Mouse (Mus musculus) thymus, adult 18-20 months (tissue): ENCODE measurements at regions not wholly inside any gene's neighbourhood (a gene's known extent, or its start where the extent isn't known, plus 50 kb on each side); places are given as distances from the start of the nearest gene placed in this dataset.
A peak's percentile ranks its signal among the peaks of the same experiment; 100 is the strongest.
"Not testable (repeated sequence)": the region's sequence is repeated elsewhere in the genome, so short reads cannot be mapped to it uniquely, and the experiment has no call there.

Source experiments
- DNase-seq, 2 experiments: peaks; one replicate each; pipeline ENCODE4 v3.0.0; 2022; ENCODE audit warnings: mixed read lengths in 2 of 2

DNA sequence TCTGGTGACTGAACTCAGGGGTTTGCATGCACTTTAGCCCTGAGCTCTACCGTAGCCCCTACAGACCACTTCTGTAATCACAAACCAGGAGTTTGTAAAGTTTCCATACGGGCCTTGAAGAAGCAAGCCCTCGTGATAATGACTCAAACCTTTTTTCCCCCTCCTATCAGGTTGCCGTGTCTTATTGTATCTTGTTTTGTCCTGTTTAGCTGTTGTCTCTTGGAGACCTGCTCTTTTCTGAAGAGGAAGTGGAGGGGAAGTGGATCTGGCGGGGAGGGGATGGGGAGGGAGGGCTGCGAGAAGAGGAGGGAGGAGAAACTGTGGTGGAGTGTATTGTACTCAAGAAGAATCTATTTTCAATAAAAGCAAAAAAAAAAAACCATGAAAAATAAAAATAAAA is 87.0 kb downstream of the Fam43a start:
- DNase-seq: no peak

DNA sequence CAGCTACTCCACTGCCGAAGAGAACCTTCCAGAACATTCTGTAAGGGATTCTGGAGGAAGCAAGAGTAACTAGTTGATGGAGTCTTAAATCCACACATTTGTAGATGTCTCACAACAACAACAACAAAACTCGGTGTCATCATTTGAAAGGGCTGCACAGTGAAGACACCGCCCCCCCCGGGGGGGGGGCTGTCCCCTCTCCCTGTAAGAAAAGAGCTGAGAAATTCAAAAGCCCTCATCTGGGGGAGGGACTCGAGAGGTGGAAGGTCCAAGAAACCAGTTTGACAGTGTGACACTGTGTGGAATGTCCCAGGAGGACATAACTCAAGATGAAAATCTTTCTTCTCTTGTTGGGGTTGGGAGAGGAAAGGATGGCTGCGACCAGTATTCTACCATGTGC is 87.7 kb downstream of the Fam43a start:
- DNase-seq: no peak

DNA sequence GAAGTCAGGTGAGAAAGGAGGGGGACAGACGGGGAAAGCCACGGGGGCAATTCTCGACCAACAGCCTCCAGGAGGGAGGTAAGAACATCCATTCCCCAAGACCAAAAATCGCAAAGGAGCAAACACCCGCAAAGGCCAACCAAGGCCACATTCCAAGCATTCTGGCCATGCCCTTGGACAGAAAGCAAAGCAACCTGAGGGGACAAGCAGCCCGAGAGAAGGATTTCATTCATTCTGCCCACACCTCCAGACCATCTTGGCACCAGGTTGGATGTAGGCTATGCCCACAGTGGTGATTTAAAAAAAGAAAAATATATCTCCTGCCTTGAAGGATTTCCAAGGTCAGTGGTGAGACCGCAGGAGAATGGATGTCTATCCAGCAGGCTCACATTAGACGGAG is 88.2 kb downstream of the Fam43a start:
- no peak for DNase-seq

DNA sequence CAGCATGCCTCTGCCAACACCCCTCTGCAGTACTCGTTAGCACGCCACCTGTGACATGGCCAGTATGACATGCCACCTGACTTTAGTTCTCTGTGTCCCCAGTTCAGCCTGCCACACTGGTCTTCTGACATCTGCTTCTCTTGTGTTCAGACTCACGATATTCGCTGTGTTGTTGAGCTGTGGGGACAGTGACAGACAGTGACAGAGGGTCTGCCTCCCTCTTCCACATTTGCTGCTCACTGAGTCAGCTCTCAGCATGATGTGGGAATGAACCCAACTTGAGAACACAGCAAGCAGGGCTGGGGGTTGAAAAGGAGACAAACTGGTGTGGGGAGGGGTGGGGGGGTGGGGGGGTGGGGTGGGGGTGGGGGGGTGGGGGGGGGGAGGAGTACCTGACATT is 91.0 kb downstream of the Fam43a start:
- no peak for DNase-seq

DNA sequence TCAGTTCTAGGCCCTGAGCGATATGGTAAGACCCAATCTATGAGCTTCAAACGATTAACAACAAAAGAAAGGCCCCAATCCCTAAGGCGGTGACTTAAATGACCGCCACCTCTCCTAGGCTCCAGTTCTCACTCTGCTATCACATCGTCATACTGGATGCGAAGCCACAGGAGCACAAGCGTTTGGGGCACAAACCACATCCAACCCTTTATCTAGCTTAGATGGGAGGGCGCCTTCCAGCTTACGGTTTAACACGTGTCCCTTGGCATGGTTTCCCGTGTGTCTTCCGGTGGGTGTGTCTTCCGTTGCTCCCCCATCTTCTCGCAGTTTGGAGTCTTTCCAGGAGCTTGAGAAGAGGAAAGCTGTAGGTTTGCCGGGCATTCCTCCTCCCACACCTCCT is 92.4 kb downstream of the Fam43a start:
- DNase-seq: no peak

DNA sequence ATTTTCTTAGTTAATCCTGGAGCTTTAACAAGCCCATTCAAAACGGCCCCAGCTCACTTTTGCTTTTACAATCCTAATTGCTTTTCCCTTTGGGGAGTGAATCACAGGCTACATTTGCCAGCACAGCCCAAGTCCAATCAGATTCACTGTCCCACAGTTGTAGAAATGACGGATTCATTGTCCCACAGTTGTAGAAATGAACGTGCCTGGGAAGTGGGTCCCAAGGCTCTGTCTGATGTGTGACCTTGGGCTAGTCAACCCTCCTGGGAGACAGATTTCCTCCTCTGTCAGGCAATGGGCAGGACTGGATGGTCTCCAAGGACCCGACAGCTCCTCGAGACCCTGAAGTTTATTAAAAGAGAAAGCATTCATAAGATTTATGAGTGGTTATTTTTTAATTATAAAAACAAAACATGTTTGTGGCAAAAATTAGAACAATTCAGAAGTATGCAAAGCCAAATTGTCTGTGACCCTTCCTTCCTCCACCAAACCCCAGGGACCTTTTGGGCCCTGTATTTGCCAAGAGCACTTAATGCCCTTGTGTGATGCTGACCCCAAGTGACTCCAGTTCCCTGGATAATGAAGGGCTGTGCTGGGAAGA is 93.1 kb downstream of the Fam43a start:
- DNase-seq: no peak

DNA sequence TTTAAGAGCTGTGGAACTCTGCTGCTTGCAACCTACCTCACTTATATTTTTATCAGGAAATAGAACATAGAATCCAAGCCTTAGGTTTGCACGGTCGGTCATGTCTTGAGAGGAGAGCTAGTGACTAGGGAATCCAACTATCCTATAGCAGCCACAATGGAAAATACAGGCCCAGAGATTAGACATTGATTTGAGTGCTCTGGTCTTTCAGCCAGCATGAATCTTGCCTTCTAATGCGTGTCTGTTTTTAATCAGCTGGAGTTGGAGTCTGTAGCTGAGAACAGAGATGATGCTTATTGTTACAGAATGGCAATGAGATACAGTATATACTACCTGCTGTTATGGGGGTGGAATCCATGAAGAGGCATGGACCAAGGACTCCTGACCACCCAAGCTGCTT is 93.7 kb downstream of the Fam43a start:
- no peak for DNase-seq

DNA sequence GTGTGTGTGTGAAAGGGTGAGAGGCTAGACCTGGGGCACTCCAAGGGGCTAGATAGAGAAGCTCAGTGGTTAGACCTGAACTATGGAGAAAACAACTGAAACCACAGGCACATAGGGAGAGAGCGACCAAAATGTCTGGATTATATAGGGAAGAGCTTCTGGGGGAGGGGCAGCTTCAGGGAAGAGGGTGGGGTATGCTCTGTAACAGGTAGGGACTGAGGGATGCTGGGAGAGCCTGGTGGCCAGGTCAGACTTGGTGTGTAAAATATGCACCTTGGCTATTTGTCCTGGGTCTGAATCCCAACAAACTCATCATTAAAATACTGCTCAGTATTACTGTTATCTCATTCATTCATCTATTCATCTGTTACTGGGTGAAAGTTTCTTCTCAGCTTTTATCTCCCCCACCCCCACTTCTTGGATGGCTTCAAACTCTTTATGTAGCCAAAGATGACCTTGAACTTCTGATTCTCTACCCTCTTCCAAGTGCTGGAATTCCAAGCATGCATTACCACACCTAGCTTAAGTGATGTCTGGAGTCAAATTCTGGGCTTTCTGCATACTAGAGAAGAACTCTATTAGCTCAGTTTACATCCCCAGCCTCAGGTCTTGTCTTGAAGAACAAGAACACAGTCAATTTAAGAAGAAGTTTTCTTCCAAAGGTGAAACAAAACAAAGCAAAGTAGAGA is 94.5 kb downstream of the Fam43a start:
- no peak for DNase-seq

DNA sequence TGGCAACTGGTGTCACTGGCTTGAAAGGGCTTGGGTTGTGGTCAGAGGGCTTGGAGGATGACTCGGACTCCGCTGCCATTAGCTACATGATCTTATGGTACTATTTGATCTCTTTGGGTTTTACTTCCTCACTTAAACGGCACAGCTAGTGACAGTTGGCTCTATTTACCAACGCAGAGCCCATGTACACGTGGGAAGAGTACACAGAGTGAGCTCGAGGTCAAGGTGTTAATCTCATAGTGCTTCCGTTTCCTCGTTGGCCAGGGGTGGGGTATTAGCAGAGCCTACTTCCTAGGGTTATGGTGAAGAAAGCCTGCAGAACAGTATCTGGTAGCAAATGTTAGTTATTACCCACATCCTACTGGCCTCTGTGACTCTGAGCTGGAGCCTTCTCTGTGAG is 96.2 kb downstream of the Fam43a start:
- DNase-seq: no peak

DNA sequence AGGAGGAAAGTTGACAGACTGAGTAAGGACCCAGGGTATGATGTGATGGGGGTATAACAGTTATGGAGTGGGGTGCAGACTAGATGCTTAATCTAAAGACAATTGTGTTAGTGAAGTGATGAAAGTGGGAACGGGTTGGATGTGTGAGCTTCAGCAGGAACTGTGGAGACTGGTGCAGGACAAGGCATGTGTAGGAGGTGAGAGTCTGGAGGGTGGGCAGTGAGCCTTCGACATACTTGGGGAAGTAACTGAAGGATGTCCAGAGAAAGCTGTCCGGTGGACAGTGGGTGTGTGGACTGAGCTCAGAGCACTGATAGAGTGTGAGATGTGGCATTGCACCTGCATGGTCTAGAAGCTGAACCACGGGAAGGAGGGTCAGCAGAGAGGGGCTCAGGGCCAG is 97.7 kb downstream of the Fam43a start:
- DNase-seq: no peak

DNA sequence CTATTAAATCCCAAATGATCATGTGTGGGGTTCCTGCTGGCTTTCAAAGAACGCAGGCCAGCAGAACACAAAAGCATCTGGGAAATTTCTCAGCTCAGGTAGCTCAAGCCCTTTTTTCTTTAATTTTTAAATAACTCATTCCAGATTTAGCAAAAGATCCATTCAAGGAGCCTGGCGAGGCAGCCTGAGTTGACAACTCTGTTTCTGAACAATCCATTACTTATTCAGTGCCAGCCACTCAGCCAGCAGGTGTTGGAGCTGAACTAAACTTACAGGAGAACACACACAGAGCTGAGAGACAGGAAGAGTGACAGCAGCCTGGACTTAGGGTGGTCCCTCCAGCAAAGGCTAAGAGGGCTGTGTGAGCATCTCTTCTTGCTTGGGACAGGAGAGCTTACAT is 98.3 kb downstream of the Fam43a start:
- DNase-seq: no peak

DNA sequence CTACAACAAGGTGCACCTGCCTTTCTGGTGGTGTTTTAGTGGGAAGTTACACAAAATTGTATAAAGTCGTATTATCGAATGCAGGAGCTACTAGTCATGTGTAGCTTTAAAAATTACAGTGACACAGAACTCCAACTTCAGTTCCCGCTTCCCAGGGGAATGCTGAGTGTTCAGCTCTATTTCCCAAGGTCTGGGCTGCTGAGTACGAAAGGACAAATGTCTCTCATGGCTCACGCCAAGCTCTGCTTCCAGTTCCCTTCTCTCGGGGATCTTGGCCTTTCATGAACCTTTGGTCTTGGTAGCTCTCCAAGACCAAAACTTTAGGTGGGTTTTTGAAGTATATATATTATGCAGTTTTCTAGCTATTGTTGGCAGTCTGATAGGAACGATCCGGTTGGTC is 104.3 kb downstream of the Fam43a start:
- DNase-seq: no peak

DNA sequence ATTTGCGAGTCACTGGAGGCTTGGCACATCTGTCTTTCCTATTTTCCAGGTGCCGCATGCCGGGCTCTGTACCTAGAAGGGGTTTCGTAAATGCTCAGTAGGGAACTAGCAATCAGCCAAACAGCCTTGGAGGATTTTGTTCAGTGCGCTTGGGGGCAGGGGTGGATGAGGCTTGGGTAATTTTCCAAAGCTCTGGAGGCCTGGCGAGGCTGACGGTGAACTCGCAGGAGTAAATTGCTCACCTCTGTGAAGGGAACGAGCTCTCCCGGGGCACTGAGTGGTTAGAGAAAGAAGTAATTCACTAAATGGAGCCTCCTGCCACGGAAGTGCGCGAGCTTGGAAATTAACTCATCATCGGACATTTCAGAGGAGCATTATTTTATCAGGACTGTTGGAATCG is 110.0 kb downstream of the Fam43a start:
- no peak for DNase-seq

DNA sequence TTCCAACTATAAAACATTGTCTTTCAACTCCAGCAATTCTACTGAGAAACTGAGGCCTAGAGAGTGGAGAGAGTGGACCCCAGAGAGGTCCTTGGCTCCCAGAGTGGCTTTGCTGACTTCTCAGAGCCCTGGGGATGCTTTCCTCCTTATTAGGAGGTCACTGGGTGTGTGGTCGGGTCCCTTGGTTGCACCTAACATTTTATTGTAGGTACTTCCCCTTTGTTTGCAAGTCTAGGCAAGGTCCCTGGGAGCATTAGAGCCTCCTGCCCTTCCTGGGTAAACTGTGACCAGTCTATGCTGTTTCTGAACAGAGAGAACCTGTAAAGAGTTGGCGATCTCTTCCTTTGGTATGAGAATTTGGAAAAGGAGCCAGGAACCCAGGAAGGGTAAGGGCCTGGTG is 110.5 kb downstream of the Fam43a start:
- DNase-seq: no peak

DNA sequence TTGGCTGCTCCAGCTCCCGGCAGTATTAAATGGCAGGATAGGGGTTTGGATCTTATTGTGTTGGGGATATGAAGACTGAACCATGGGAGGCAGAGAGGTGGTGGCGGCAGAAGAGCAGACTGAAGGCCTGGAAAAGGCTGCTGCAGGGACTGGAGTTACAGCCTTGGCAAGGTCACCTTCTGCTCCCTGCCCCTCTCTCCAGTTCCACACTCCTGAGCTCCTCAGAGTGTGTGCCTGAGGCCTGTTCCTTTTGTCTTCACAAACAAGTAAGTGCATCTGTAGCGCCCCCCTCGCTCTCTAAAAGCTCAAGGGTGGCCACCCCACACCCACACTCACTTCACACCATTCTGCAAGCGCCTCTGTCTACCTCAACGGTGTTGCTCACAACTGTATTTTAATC is 113.0 kb downstream of the Fam43a start:
- no peak for DNase-seq

DNA sequence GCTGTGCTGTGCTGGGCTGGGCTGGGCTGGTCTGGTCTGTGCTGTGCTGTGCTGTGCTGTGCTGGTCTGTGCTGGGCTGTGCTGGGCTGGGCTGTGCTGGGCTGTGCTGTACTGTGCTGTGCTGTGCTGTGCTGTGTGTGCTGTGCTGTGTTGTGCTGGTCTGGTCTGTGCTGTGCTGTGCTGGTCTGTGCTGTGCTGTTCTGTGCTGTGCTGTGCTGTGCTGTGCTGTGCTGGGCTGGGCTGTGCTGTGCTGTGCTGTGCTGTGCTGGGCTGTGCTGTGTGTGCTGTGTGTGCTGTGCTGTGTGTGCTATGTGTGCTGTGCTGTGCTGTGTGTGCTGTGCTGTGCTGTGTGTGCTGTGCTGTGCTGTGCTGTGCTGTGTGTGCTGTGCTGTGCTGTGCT is 118.1 kb downstream of the Fam43a start:
- DNase-seq: not testable (repeated sequence)

DNA sequence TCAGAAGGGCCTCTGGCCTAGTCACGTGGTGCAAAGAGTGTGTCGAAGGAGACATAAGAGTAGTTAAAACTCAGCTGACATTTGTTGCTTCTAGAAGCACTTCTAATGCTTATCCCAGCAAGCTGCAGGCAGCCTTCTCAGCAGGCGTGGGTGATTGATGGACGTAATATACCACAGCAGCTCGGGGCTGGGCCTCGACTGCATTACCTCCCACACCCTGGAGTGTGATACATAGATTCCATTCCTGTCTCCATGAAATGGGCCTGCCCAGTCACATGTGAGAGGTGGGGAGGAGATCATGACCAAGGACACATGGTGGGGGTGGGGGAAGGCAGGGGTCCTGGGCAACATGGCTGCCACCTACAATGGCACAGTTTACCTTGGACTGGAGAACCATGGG is 121.3 kb downstream of the Fam43a start:
- no peak for DNase-seq

DNA sequence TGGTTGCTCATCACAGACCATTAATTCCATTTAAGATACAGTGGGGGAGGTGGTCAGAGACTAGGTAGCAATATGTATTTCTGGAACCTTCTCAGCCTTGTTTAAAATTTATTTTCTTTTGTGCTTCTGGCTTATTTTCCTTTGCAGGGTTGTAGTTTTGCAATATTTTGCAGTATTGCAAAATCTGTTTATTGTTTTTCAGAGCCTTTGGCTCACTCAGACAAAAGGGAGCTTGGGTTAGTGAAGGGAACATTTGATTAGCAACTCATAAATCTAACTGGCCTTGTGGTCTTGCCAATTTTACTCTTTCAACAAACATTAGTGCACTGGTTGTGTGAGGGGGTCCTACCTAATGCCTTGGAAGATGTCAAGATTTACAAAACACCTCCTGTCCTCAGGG is 121.7 kb downstream of the Fam43a start:
- DNase-seq: no peak

DNA sequence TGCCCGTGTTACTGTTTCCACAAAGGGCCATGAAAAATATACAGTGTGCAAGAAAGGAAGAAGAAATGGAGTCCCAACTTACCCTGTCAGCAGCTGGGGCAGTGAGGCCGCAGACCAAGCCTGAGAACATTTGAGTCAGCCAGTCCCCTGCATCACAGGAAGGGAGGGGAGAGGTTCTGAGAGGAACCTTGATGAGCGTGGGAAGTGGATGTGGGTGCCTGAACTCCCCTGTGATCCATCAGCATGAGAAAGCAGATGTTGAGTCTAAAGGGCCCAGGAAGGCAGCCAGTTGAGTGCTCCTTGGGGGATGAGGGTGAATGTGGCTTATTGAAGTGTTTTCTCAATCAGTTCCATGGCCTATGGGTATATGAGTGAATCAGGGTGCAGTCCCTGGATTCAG is 122.8 kb downstream of the Fam43a start:
- DNase-seq: peak in 1 of 2 experiments; percentile 11

DNA sequence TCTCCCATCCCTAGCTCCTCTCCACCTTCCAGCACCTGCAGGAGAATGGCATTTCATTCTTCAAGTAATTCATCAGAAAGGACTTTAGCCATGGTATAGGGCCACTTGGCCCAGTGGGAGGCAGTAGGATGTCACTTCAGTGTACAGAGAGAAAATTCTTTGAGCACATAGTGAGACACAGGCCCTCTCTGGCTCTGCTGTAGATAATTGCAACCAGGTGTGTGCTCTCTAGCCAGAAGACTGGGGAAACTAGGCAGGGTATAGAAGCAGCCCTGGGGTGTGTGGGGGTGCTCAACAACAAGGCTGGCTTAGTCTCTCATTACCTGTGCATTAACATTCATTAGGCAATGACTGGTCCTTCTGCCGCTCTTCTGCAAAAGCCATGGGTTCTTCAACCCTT is 125.1 kb downstream of the Fam43a start:
- DNase-seq: no peak

DNA sequence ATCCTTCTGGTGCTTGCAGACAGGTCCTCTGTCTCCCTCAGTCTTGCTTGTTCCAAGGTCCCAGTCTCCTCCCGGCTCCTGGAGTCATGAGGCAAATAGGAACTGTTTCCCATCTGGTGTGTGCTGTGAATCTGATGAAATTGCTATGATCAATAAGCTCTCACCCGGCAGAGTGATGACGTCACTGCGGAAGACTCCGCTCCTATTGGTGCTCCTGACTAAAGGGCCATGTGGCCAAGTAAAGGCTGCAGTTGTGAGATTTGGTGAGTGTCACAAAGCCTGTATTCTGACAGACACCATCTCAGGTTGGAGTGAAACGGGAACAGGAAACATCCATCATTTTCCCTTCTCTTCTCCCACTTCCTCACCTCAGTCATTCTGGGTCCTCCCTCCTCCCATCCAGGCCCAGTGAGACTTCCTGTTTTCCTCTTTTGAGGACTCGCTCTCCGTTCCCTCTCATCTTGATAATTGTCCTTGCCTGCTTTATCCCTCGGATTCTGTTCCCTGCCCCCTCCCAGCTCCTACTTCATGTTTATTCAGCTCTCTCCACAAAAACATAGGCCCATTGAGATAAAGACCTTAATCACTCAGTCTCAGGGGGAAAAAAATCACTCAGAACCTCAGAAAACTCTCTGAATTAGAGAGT is 133.4 kb downstream of the Fam43a start:
- DNase-seq: no peak

DNA sequence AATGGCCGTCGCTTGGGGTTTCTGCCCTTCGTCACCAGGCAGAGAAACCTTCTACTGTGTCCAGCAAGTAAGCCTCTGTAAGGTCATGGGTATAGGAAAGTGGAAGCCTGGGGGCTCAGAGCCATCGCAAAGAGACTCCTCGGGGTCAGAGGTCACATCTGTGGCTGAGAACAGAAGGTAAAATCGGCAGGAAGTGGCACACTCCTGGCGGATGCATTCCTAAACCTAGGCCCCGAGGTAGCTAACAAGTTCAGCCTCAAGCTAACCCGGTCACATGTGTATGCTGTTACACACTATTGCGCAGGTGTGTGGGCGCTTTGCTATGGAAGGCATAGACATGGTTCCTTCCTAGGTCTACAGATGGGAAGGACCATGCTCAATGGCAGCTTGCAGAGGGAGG is 134.0 kb downstream of the Fam43a start:
- DNase-seq: no peak

DNA sequence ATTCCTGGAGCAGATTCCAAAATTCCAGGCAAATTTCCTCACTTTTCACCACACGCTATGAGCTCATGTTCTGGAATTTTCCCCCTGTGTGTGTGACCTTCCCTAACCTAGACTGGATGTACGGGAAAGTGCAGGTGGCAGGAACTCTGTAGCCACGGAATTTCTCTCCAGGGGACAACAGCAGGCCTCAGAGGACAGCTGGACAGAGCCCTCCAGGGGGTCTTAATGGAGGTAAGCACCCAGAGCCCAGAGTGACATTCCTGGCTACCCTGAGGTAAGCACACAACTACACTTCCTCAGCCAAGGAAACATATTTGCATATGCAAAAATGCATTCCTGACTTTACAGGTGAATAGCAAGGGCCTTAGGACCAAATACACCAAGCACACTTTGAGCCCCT is 135.8 kb downstream of the Fam43a start:
- no peak for DNase-seq

DNA sequence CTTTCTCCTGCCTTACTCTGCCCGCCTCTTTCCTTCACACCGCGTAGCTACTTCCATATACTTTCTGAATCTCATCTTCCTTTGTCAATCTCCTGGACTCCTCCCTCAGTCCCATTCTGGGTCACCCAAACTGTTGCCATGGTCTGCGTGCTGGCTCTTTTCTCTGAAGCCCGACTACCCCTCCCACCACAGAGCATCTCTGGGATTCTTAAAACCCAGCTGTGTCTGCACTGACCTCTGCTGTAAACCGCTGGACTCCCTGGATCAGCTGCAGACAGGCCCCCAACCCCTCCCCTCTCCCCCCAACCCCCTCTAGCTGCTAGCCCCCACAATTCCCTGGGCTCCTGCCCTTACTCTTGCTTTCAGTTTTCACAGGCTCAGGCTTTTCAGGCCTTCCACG is 136.4 kb downstream of the Fam43a start:
- DNase-seq: no peak
